Mouse (Mus musculus) liver, embryonic 16.5 days (tissue): ENCODE measurements around the gene Crx. TPM values are rescaled to one million over a fixed set of nuclear protein-coding genes. Genes with fewer than 3 reads are reported as not detected.
"Not testable (repeated sequence)": the region's sequence is repeated elsewhere in the genome, so short reads cannot be mapped to it uniquely, and the experiment has no call there.

ENCODE experiments used
- ATAC-seq: fragments of 200-750 bp; cut with Nextera tagmentation; 2 replicates; pipeline ENCODE4 v1.8.0; 2017; ENCODE audit warnings: low read depth, mild to moderate bottlenecking, moderate number of reproducible peaks, moderate library complexity
- H3K27ac ChIP-seq: fragments of 300-500 bp; sonication (generic); 2 replicates; pipeline ENCODE4 v1.5.1; 2014; ENCODE audit warnings: mild to moderate bottlenecking, low read length
- H3K27me3 ChIP-seq: fragments of 300-500 bp; sonication (generic); 2 replicates; pipeline ENCODE4 v1.6.1; 2014; ENCODE audit warnings: low read depth, low read length, mixed read lengths; ENCODE audit not compliant: control insufficient read depth, insufficient read depth
- H3K36me3 ChIP-seq: fragments of 300-500 bp; sonication (generic); 2 replicates; pipeline ENCODE4 v1.6.1; 2014; ENCODE audit warnings: mild to moderate bottlenecking; ENCODE audit not compliant: control insufficient read depth, insufficient read depth
- H3K4me1 ChIP-seq: fragments of 300-500 bp; sonication (generic); 2 replicates; pipeline ENCODE4 v1.6.1; 2014; ENCODE audit warnings: low read depth, low read length, mixed read lengths; ENCODE audit not compliant: control insufficient read depth
- H3K4me2 ChIP-seq: fragments of 300-500 bp; sonication (generic); 2 replicates; pipeline ENCODE4 v1.6.1; 2014; ENCODE audit warnings: low read depth, low read length, mixed read lengths
- H3K4me3 ChIP-seq: fragments of 300-500 bp; sonication (generic); 2 replicates; pipeline ENCODE4 v1.5.1; 2014; ENCODE audit warnings: low read depth, mild to moderate bottlenecking, low read length
- H3K9ac ChIP-seq: fragments of 300-500 bp; sonication (generic); 2 replicates; pipeline ENCODE4 v1.6.1; 2014; ENCODE audit warnings: low read depth, low read length
- H3K9me3 ChIP-seq: fragments of 300-500 bp; sonication (generic); replicated peaks from 2 replicates; pipeline ENCODE4 v1.6.1; 2016; ENCODE audit warnings: low read length; ENCODE audit not compliant: control insufficient read depth
- WGBS: fragments of 180-500 bp; shearing (Covaris S2); extraction: QIAGEN DNeasy Blood & Tissue Kit; methylation state at CpG from one replicate; pipeline ENCODE4 v1.1.7; 2014; ENCODE audit not compliant: insufficient replicate concordance; 5-methylcytosine and 5-hydroxymethylcytosine counted together
- polyA plus RNA-seq: library from polyadenylated mRNA; unstranded; fragments of >200 nt; fragmentation: Nextera tagmentation; extraction: Ambion mirVana; gene quantifications from 2 replicates; pipeline ENCODE4 v1.2.1, GENCODE M21; 2015

Gene Crx
- polyA plus RNA-seq = not detected in 2 replicates

DNA sequence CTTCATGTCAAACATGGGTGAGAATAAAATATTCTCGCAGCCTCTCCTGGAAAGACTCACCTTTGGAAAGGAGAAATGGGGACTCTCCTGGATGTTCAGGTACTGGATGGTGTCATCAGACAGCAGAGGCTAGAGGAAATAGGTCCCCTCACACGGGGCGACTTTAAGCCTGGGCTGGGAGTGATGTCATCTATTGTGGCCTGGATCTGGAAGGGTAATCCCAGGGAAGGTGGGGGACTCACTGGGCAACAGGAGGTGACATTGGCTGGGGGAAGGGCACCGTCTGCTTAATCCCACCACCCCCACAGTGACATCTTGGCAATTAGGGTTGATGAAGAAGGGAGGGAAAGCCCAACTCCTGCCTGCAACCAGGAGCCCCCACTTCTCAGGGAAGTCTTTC, at the start of gene Crx:
Gene Crx, minus strand, starts transcription at position 213 of the 400 bp plus-strand sequence.
- ATAC-seq = no peak
- WGBS = 16% methylated on average over 4 of the region's 4 CpGs
- Histone ChIP-seq H3K27ac (no peak within 1 kb of the TSS), H3K4me2 (no peak within 1 kb of the TSS), H3K9ac (no peak within 1 kb of the TSS), H3K9me3 (no peaks in the 10 kb centered on the region), H3K27me3 (no peaks in the 10 kb centered on the region), H3K4me1 (no peaks in the 10 kb centered on the region), H3K4me3 (no peak within 1 kb of the TSS), H3K36me3 (no peaks in the 10 kb centered on the region)

GRCm38 (mm10) chr7:15922220-15922773, 42.5 kb upstream of the Crx start, which contains the start of gene Selenow:
Gene Selenow, minus strand, starts transcription at chr7:15922402.
- H3K36me3 ChIP-seq = no peaks in the 10 kb centered on the region
- H3K9me3 ChIP-seq = no peaks in the 10 kb centered on the region
- peak within 1 kb of the TSS; percentile 75 for H3K4me3 ChIP-seq
- H3K27me3 ChIP-seq = no peaks in the 10 kb centered on the region
- H3K4me1 ChIP-seq = peaks cover 30% of the 10 kb centered on the region
- H3K27ac ChIP-seq = peak within 1 kb of the TSS; percentile 66
- peak within 1 kb of the TSS; percentile 76 for H3K9ac ChIP-seq
- ATAC-seq = peak; percentile 98
- WGBS = 0% methylated on average over 33 of the region's 33 CpGs
- peak within 1 kb of the TSS; percentile 83 for H3K4me2 ChIP-seq

GRCm38 (mm10) chr7:15921796-15922195, 42.0 kb upstream of the Crx start:
- Histone ChIP-seq H3K4me1 (peaks cover 30% of the 10 kb centered on the region), H3K27me3 (no peaks in the 10 kb centered on the region), H3K4me3 (peak overlapping the region; percentile 75), H3K4me2 (peak overlapping the region; percentile 83), H3K9ac (peak overlapping the region; percentile 76), H3K36me3 (peaks cover 2% of the 10 kb centered on the region; the same call in 1 of the 2 replicates), H3K9me3 (no peaks in the 10 kb centered on the region), H3K27ac (peak overlapping the region; percentile 66)
- WGBS = 0% methylated on average over 10 of the region's 10 CpGs
- peak; percentile 19 for ATAC-seq

GRCm38 (mm10) chr7:15920645-15921190, 41.0 kb upstream of the Crx start:
- peak overlapping the region; percentile 83 for H3K4me2 ChIP-seq
- no peak overlapping the region for H3K9ac ChIP-seq
- ATAC-seq = no peak
- H3K9me3 ChIP-seq = no peaks in the 10 kb centered on the region
- WGBS = 64% methylated on average over 6 of the region's 6 CpGs
- no peaks in the 10 kb centered on the region for H3K27me3 ChIP-seq
- peak overlapping the region; percentile 75 for H3K4me3 ChIP-seq
- no peak overlapping the region for H3K27ac ChIP-seq
- peaks cover 2% of the 10 kb centered on the region; the same call in 1 of the 2 replicates for H3K36me3 ChIP-seq
- H3K4me1 ChIP-seq = peaks cover 30% of the 10 kb centered on the region

- 84% methylated on average over 9 of the region's 9 CpGs for WGBS
- H3K4me2 ChIP-seq = no peak overlapping the region
These were observed 40.2 kb upstream of the Crx start for GRCm38 (mm10) chr7:15919947-15920346.

DNA sequence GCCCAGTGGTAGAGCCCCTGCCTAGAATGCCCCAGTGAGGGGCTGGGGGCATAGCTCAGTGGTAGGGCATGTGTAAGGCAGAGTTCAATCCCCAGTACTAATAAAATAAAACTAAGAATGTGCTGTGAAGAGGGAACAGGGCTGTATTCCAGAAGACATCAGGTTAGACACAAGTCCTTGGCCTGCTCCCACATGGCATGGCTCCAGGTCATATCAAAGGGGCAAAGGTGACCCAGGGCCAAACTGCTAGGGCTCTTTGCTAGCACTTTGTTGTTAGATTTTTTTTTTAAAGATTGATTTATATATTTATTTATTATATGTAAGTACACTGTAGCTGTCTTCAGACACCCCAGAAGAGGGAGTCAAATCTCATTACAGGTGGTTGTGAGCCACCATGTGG, 38.6 kb upstream of the Crx start:
- no peak overlapping the region for H3K27ac ChIP-seq
- no peak overlapping the region for H3K9ac ChIP-seq
- H3K4me1 ChIP-seq = peaks cover 30% of the 10 kb centered on the region
- no peak overlapping the region for H3K4me3 ChIP-seq
- H3K9me3 ChIP-seq = no peaks in the 10 kb centered on the region
- H3K36me3 ChIP-seq = peaks cover 2% of the 10 kb centered on the region; the same call in 1 of the 2 replicates
- no peaks in the 10 kb centered on the region for H3K27me3 ChIP-seq
- no peak for ATAC-seq
- no peak overlapping the region for H3K4me2 ChIP-seq

More at GRCm38 (mm10) chr7:15919947-15920346, 40.2 kb upstream of the Crx start:
- no peak for ATAC-seq
- H3K9me3 ChIP-seq = no peaks in the 10 kb centered on the region
- no peak overlapping the region for H3K9ac ChIP-seq
- peaks cover 30% of the 10 kb centered on the region for H3K4me1 ChIP-seq
- H3K4me3 ChIP-seq = no peak overlapping the region
- H3K27ac ChIP-seq = no peak overlapping the region
- H3K27me3 ChIP-seq = no peaks in the 10 kb centered on the region
- peaks cover 2% of the 10 kb centered on the region; the same call in 1 of the 2 replicates for H3K36me3 ChIP-seq

GRCm38 (mm10) chr7:15916996-15917395, 37.2 kb upstream of the Crx start:
- 72% methylated on average over 4 of the region's 4 CpGs for WGBS
- Histone ChIP-seq H3K36me3 (peaks cover 2% of the 10 kb centered on the region; the same call in 1 of the 2 replicates), H3K4me2 (no peak overlapping the region)

GRCm38 (mm10) chr7:15916134-15916723, 36.5 kb upstream of the Crx start:
- Histone ChIP-seq H3K9ac (no peak overlapping the region), H3K27me3 (no peaks in the 10 kb centered on the region), H3K9me3 (no peaks in the 10 kb centered on the region), H3K4me2 (no peak overlapping the region), H3K27ac (no peak overlapping the region), H3K36me3 (peaks cover 2% of the 10 kb centered on the region; the same call in 1 of the 2 replicates), H3K4me3 (no peak overlapping the region), H3K4me1 (peaks cover 21% of the 10 kb centered on the region)
- ATAC-seq = no peak
- whole genome bisulfite sequencing = 64% methylated on average over 3 of the region's 3 CpGs

More at GRCm38 (mm10) chr7:15916996-15917395, 37.2 kb upstream of the Crx start:
- no peak for ATAC-seq
- no peak overlapping the region for H3K27ac ChIP-seq
- H3K4me3 ChIP-seq = no peak overlapping the region
- no peaks in the 10 kb centered on the region for H3K9me3 ChIP-seq
- no peak overlapping the region for H3K9ac ChIP-seq
- H3K4me1 ChIP-seq = peaks cover 23% of the 10 kb centered on the region
- no peaks in the 10 kb centered on the region for H3K27me3 ChIP-seq

GRCm38 (mm10) chr7:15915695-15916094, 35.9 kb upstream of the Crx start:
- H3K9ac ChIP-seq, H3K27ac ChIP-seq, ATAC-seq, H3K4me3 ChIP-seq, H3K27me3 ChIP-seq, H3K4me2 ChIP-seq, H3K9me3 ChIP-seq, H3K36me3 ChIP-seq: not testable (repeated sequence)
- peaks cover 15% of the 10 kb centered on the region for H3K4me1 ChIP-seq
- WGBS = 70% methylated on average over 4 of the region's 4 CpGs
